Mouse (Mus musculus): ENCODE measurements around the gene Tiparp. TPM values are rescaled to one million over a fixed set of nuclear protein-coding genes. Genes with fewer than 3 reads are reported as not detected.

Tiparp gene
- polyA plus RNA-seq, 1 experiment from 2014 or later = 45.6 TPM

DNA sequence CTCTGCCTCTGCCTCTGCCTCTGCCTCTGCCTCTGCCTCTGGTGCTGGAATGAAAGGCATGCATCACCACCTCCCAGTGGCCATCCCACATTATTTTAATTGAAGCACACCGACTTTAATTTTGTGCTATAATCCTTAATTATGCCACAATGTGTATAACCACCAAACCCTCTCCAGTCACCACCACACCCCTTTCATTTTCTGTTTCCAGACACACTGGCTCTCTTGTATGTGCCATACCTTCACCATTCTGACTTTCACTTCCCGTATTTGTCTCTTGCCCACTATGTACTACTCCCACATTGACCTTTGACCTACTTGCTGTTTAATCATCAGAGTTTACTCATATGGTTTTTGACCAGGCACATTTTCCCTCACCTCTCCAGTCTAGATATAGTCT, 12.5 kb upstream of the Tiparp start:
- peak; percentile 43; the same call in 1 of the 2 replicates for ATAC-seq
- H3K9ac ChIP-seq = no peak overlapping the region
- no peaks in the 10 kb centered on the region for H3K36me3 ChIP-seq
- H3K4me3 ChIP-seq (replicated peaks) = no peak overlapping the region
- H3K4me1 ChIP-seq (replicated peaks) = peaks cover 4% of the 10 kb centered on the region
- H3K4me2 ChIP-seq (replicated peaks) = no peak overlapping the region
- H3K27me3 ChIP-seq (replicated peaks) = no peaks in the 10 kb centered on the region
- no peak overlapping the region for H3K27ac ChIP-seq
- WGBS = 74% methylated on average over 2 of the region's 2 CpGs
- H3K9me3 ChIP-seq = no peaks in the 10 kb centered on the region

DNA sequence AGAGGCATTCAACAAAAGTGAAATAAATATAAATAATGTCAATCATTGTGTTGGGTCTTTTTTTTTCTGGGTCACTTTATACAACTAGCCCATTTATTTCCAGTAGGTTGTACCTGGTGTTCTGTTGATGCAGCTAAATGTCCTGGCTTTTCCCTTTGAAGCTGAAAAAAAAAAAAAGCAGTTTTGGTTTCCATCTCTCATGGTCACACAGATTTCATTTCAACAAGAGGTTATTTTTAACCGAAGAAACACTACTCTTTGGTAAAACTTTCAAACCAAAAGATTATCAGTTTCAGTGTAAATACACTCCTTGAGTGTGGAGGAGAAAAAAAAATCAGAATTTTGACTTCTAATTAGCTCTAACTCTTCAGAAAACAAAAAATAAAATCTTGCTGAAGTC, 11.7 kb upstream of the Tiparp start:
- H3K27ac ChIP-seq = no peak overlapping the region
- WGBS = 70% methylated on average over 1 of the region's 1 CpGs

DNA sequence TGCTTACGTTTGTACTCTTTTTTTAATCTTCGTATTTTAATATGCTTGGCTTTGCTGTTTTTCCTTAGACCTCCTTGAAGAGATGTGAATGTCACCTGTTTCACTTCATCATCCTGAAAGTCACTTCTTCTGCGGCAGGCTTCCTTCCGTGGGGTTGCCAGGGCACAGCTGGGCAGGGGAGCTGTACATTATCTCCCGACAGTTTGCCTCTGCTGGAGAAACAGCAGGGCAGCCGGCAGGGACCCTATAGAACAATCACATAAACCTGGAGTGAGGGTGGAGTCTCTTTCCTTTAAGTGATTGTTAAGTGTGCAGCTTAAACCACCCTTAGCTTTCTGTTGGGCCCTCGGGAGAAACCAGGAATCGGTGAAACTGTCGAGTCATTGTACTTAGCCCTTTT, 11.1 kb upstream of the Tiparp start:
- H3K27ac ChIP-seq = no peak overlapping the region
- H3K9ac ChIP-seq = no peak overlapping the region
- H3K27me3 ChIP-seq (replicated peaks) = no peaks in the 10 kb centered on the region
- no peak overlapping the region for H3K4me3 ChIP-seq (replicated peaks)
- peaks cover 4% of the 10 kb centered on the region for H3K4me1 ChIP-seq (replicated peaks)
- WGBS = 33% methylated on average over 9 of the region's 9 CpGs
- no peaks in the 10 kb centered on the region for H3K36me3 ChIP-seq
- no peak overlapping the region for H3K4me2 ChIP-seq (replicated peaks)
- H3K9me3 ChIP-seq = no peaks in the 10 kb centered on the region
- ATAC-seq = no peak

More for the DNA sequence above, 11.7 kb upstream of the Tiparp start:
- no peak for ATAC-seq
- no peak overlapping the region for H3K4me2 ChIP-seq (replicated peaks)
- H3K9ac ChIP-seq = no peak overlapping the region
- H3K9me3 ChIP-seq = no peaks in the 10 kb centered on the region
- peaks cover 4% of the 10 kb centered on the region for H3K4me1 ChIP-seq (replicated peaks)
- no peak overlapping the region for H3K4me3 ChIP-seq (replicated peaks)
- no peaks in the 10 kb centered on the region for H3K36me3 ChIP-seq
- no peaks in the 10 kb centered on the region for H3K27me3 ChIP-seq (replicated peaks)

DNA sequence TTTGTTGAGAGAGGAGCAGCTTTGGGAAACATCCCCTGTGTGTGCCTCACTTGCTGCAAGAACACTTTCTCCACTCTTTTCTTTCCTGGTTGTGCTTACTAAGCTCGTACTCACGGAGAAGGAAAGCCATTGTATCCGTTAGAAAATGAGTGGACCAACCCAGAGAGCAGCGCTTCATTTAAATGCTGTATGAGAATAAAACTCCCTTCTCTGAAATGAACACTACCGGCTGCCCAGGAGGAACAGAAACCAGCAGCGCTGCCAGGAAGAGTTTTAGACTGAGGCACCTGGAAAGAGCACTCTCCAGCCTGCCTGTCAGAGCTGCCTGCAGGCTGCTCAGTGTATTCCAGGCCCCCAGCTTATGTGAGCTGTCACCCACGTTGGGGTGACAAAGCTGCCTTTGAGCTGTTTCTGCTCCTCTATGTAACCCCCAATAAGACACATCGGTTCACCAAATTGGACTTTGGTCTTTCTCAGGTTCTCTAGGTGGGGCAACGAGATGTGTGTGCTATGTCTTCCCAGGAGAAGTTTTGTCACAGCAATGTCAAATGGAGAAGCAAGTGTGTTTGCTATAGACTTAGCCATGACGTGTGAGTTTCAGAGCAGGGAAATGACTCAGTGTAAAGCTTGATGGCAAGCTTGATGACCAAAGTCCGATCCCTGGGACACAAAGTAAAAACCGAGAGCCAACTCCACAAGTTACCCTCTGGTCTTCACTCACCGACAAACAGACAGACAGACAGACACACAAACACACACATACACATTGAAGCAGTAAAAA, 10.3 kb upstream of the Tiparp start:
- Histone ChIP-seq H3K27ac (0 out of 2 replicates have a peak overlapping the region, but pooled peaks have one; percentile 22), H3K27me3 (replicated peaks) (no peaks in the 10 kb centered on the region), H3K9me3 (no peaks in the 10 kb centered on the region), H3K4me2 (replicated peaks) (peak overlapping the region; percentile 39; the same call in 1 of the 2 replicates), H3K9ac (no peak overlapping the region), H3K36me3 (no peaks in the 10 kb centered on the region), H3K4me1 (replicated peaks) (peaks cover 4% of the 10 kb centered on the region), H3K4me3 (replicated peaks) (no peak overlapping the region)
- ATAC-seq = peak; percentile 84
- WGBS = 45% methylated on average over 13 of the region's 13 CpGs

DNA sequence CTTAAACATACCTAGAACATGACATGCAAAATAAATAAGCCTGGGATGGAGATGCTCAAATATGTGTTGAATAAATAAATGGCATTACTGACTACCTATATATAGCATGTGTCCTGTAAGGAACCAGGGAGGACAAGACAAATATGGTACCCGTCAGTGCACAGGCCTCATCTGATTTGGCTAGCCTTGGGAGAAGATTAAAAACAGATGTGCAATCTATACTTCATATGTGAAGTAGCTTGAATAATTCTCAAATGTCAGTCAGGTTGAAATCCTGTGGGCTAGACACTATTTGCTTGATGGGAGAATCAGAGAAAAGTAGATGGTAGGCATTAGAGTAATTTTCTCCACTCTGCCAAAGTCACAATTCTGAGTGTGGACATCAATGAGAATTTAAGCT, 6.8 kb upstream of the Tiparp start:
- H3K4me2 ChIP-seq (replicated peaks) = no peak overlapping the region
- H3K27me3 ChIP-seq (replicated peaks) = no peaks in the 10 kb centered on the region
- no peak overlapping the region for H3K27ac ChIP-seq
- ATAC-seq = no peak
- H3K4me3 ChIP-seq (replicated peaks) = no peak overlapping the region
- 80% methylated on average over 1 of the region's 1 CpGs for WGBS
- H3K9ac ChIP-seq = no peak overlapping the region
- H3K9me3 ChIP-seq = no peaks in the 10 kb centered on the region
- H3K36me3 ChIP-seq = no peaks in the 10 kb centered on the region
- peaks cover 4% of the 10 kb centered on the region for H3K4me1 ChIP-seq (replicated peaks)

DNA sequence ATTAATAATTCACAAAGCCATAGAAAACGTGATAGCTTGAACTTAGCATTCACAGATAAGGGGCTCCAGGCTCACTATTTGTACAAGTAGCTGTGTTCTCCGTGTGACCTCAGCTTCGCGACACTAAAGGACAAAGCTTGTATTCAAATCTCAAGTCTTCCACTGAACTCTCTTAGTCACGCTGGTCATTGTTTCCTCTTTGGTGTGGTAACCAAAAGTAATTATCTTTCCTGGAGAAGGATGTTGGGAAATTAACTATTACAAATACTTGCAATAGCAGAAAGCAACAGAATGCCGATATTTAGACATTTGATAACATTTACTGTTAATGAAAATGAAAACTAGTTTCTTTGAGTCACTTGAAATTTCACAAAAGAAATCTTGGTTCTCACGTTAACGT, 4.8 kb upstream of the Tiparp start:
- Histone ChIP-seq H3K4me2 (replicated peaks) (no peak overlapping the region), H3K9me3 (no peaks in the 10 kb centered on the region), H3K27me3 (replicated peaks) (no peaks in the 10 kb centered on the region), H3K36me3 (no peaks in the 10 kb centered on the region), H3K4me1 (replicated peaks) (no peaks in the 10 kb centered on the region), H3K9ac (no peak overlapping the region), H3K4me3 (replicated peaks) (no peak overlapping the region), H3K27ac (no peak overlapping the region)
- ATAC-seq = no peak
- whole genome bisulfite sequencing = 68% methylated on average over 8 of the region's 8 CpGs

DNA sequence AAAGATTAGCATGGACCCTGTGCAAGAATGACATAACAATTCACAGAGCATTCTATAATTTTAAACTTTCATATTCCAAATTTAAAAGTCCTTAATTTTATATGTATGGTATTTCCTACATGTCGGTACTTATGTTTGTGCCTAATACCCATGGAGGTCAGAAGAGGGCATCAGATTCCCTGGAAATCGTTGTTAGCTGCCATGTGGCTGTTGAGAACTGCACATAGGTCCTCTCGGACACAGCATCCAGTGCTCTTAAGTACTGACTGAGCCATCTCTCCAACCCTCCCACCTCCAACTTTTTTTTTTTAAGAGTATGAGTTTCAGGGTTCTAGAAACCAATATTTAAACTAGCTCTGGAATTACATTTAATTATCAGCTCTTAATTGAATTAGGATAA, 2.5 kb upstream of the Tiparp start:
- Histone ChIP-seq H3K4me2 (replicated peaks) (no peak overlapping the region), H3K27me3 (replicated peaks) (no peaks in the 10 kb centered on the region), H3K9me3 (no peaks in the 10 kb centered on the region), H3K27ac (no peak overlapping the region), H3K9ac (no peak overlapping the region), H3K4me3 (replicated peaks) (no peak overlapping the region), H3K36me3 (no peaks in the 10 kb centered on the region), H3K4me1 (replicated peaks) (no peaks in the 10 kb centered on the region)
- 78% methylated on average over 3 of the region's 3 CpGs for WGBS
- ATAC-seq = no peak

DNA sequence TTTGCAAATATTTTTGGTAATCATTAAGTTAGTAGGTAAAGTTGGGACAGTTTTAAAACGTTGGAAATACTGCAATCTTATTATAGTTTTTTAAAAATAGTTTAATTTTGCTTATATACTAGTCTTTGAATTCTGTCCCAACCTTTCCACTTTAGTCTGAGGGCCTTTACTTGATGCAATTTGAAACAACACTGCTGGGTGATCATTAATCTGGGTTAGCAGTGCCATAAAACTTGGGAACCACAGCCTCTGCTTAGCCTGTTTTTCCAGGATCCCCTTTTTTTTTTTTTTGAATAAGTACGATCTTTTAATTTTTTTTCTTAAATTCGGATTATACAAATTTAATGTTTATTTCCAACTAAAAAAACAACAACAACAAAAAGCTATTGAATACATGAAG, 1.0 kb upstream of the Tiparp start:
- Histone ChIP-seq H3K36me3 (0 out of 2 replicates have a peak, but pooled peaks cover 4% of the 10 kb centered on the region), H3K27ac (peak overlapping the region; percentile 99), H3K4me1 (replicated peaks) (no peaks in the 10 kb centered on the region), H3K9me3 (no peaks in the 10 kb centered on the region), H3K4me3 (replicated peaks) (peak overlapping the region; percentile 95), H3K4me2 (replicated peaks) (peak overlapping the region; percentile 63), H3K9ac (no peak overlapping the region), H3K27me3 (replicated peaks) (no peaks in the 10 kb centered on the region)
- no peak for ATAC-seq
- WGBS = 9% methylated on average over 3 of the region's 3 CpGs

DNA sequence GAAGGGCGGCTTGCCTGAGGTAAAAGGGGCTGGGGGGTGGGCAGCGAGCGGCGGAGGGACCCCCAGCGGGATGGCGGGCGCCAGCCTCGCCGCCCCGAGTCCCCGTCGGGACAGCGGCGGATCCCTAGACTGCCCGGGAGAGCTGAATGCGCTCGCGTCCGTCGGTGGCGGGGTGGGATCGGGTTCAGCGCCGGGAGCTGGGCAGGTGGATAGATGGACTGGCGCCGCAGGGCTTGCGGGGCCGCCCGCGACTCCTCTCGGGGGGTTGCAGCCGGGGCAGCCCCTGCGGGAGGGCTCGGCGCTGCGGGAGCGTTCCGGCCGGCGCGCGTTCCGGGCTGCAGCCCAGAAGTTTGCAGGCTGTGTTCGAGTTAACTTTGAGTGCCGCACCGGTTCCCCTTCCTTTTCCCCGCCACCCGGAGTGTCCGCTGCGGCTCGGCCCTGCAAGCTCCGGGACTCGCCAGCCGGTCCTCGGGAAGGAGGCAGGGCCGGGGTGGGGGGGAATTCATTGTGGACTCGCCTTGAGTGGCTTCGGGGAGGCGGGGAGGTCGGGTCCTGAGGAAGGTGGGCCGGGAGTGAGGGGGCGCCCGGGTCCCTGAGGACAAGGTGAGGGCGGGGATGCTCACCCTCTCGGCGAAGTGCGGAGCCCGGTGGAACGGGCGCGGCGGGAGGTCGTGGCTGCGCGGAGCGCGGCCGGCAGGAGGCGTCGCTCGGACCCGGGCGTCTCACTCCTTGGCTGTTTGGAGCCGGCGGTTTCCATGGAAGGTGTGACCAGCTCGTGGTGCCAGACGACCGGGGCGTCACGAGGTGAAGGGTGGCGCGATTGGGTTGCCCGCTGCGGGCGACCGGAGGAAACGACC, 632 bp downstream of the Tiparp start:
- 0 out of 2 replicates have a peak, but pooled peaks cover 2% of the 10 kb centered on the region for H3K4me1 ChIP-seq (replicated peaks)
- peak; percentile 55 for ATAC-seq
- H3K27me3 ChIP-seq (replicated peaks) = no peaks in the 10 kb centered on the region
- peak overlapping the region; percentile 96 for H3K9ac ChIP-seq
- H3K36me3 ChIP-seq = 0 out of 2 replicates have a peak, but pooled peaks cover 4% of the 10 kb centered on the region
- H3K4me3 ChIP-seq (replicated peaks) = peak overlapping the region; percentile 95
- under 1% methylated on average over 89 of the region's 97 CpGs for WGBS
- H3K27ac ChIP-seq = peak overlapping the region; percentile 99
- no peaks in the 10 kb centered on the region for H3K9me3 ChIP-seq
- H3K4me2 ChIP-seq (replicated peaks) = peak overlapping the region; percentile 70

DNA sequence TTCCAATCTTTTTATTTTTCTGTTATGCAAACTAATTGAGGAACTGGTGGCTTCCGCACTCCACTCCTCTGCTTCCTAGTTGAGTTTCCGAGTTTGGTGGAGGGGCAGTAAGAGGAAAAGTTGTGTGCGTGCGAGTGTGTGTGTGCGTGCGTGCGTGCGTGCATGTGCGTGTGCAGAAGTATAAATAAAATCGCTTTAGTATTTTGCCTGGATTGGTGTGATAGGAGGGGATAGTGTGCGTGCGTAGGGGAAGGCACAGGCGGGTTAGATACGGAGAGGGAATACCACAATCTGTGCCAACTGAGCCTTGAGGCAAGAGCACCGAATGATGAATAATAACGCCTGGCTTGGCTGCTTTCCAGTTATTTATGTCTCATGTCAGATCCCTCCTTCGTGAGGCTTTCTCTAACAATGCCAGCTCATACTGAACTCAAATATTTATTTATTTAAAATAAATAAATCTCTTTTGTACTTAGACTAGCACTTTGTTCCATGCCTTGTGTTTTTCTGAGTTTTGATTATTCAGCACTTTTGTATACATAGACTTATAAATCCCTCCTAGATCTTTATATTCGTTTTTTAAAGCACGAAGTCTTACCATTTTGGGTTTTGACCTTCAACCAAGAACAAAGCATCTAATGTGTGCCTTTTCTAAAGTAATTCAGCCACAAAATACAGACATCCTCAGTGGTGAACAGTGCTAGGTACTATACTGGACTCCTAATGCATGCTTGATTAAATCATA, 1.4 kb downstream of the Tiparp start:
- Histone ChIP-seq H3K27ac (peak overlapping the region; percentile 99), H3K36me3 (0 out of 2 replicates have a peak, but pooled peaks cover 4% of the 10 kb centered on the region), H3K9me3 (no peaks in the 10 kb centered on the region), H3K4me3 (replicated peaks) (peak overlapping the region; percentile 95), H3K9ac (peak overlapping the region; percentile 96), H3K4me1 (replicated peaks) (0 out of 2 replicates have a peak, but pooled peaks cover 2% of the 10 kb centered on the region), H3K27me3 (replicated peaks) (no peaks in the 10 kb centered on the region), H3K4me2 (replicated peaks) (peak overlapping the region; percentile 70)
- 2% methylated on average over 19 of the region's 19 CpGs for whole genome bisulfite sequencing
- ATAC-seq = peak; percentile 4; the same call in 1 of the 2 replicates

DNA sequence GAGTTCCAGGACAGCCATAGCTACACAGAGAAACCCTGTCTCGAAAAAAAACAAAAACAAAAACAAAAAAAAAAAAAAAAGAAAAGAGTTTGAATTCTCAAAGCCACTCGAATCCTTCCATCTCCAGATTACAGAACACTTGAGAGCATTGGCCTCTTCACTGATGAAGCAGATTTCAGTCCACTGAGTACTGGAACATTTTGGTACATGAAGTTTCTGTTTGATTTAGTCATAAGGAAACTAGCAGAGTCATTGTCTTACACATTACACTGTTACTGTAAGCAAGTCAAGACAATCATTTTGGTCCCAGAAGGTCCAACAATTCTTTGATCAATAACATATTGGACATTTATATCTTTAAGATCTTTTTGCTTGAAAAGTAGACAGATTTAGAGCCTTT, 4.8 kb downstream of the Tiparp start:
- Histone ChIP-seq H3K4me3 (replicated peaks) (no peak overlapping the region), H3K9me3 (no peaks in the 10 kb centered on the region), H3K27ac (no peak overlapping the region), H3K4me2 (replicated peaks) (no peak overlapping the region), H3K4me1 (replicated peaks) (0 out of 2 replicates have a peak, but pooled peaks cover 2% of the 10 kb centered on the region), H3K9ac (no peak overlapping the region), H3K27me3 (replicated peaks) (no peaks in the 10 kb centered on the region), H3K36me3 (0 out of 2 replicates have a peak, but pooled peaks cover 4% of the 10 kb centered on the region)
- 93% methylated on average over 2 of the region's 2 CpGs for WGBS
- no peak for ATAC-seq

DNA sequence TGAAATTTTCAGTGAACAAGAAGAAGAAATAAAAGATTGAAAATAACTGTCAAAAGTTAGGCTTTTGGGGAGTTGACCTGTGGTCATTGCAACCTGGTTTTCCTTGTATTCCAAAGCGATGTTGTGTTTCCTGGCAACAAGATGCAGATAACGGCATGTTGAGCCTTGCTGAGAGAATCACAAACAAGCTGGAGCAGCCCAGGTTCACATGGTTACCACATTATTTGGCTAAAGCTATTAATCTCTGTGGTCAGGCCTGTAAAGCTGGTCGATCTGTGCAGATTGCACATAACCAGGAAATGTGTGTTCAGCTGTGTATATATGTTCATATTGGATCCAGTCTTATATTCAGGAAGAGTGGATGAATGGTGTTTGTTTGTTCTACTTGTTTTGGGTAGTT, 5.4 kb downstream of the Tiparp start:
- H3K27ac ChIP-seq = no peak overlapping the region
- no peak for ATAC-seq
- no peak overlapping the region for H3K9ac ChIP-seq
- 0 out of 2 replicates have a peak, but pooled peaks cover 2% of the 10 kb centered on the region for H3K4me1 ChIP-seq (replicated peaks)
- H3K9me3 ChIP-seq = no peaks in the 10 kb centered on the region
- 0 out of 2 replicates have a peak, but pooled peaks cover 4% of the 10 kb centered on the region for H3K36me3 ChIP-seq
- H3K4me3 ChIP-seq (replicated peaks) = no peak overlapping the region
- no peak overlapping the region for H3K4me2 ChIP-seq (replicated peaks)
- H3K27me3 ChIP-seq (replicated peaks) = no peaks in the 10 kb centered on the region
- 46% methylated on average over 3 of the region's 3 CpGs for WGBS

Measured in intestine, embryonic 15.5 days (tissue).